Mouse (Mus musculus) lung, postnatal 0 days (tissue): ENCODE data around the gene Zfyve26. TPM values are rescaled to one million over a fixed set of nuclear protein-coding genes. Genes with fewer than 3 reads are reported as not detected.

Experiments used
- ATAC-seq: fragments of 200-750 bp; cut with Nextera tagmentation; 2 replicates; pipeline ENCODE4 v1.8.0; 2017; ENCODE audit warnings: moderate library complexity
- DNase-seq: peaks from one replicate; pipeline ENCODE4 v3.0.0-alpha.2; 2016; ENCODE audit warnings: low spot score
- H3K27ac ChIP-seq: fragments of 300-500 bp; sonication (generic); 2 replicates; pipeline ENCODE4 v1.5.1; 2014; ENCODE audit warnings: antibody characterized with exemption, mild to moderate bottlenecking, low read length, mixed read lengths
- H3K27me3 ChIP-seq: fragments of 300-500 bp; sonication (generic); replicated peaks from 2 replicates; pipeline ENCODE4 v1.6.1; 2014; ENCODE audit warnings: low read length, mixed read lengths; ENCODE audit not compliant: insufficient read depth
- H3K36me3 ChIP-seq: fragments of 300-500 bp; sonication (generic); 2 replicates; pipeline ENCODE4 v1.6.1; 2014; ENCODE audit warnings: low read length, mixed read lengths; ENCODE audit not compliant: insufficient read depth
- H3K4me1 ChIP-seq: fragments of 300-500 bp; sonication (generic); 2 replicates; pipeline ENCODE4 v1.6.1; 2014; ENCODE audit warnings: antibody characterized with exemption, low read depth, low read length, mixed read lengths; ENCODE audit not compliant: insufficient read depth
- H3K4me2 ChIP-seq: fragments of 300-500 bp; sonication (generic); replicated peaks from 2 replicates; pipeline ENCODE4 v1.6.1; 2014; ENCODE audit warnings: low read depth, mild to moderate bottlenecking, low read length, moderate library complexity, mixed read lengths
- H3K4me3 ChIP-seq: fragments of 300-500 bp; sonication (generic); 2 replicates; pipeline ENCODE4 v1.5.1; 2014; ENCODE audit warnings: low read depth, low read length
- H3K9ac ChIP-seq: fragments of 300-500 bp; sonication (generic); replicated peaks from 2 replicates; pipeline ENCODE4 v1.6.1; 2014; ENCODE audit warnings: low read depth, mild to moderate bottlenecking
- H3K9me3 ChIP-seq: fragments of 300-500 bp; sonication (generic); 2 replicates; pipeline ENCODE4 v1.6.1; 2016; ENCODE audit warnings: low read length, mixed read lengths
- CTCF ChIP-seq: IDR thresholded peaks from 2 replicates; pipeline ENCODE4 v1.5.1; 2016; ENCODE audit warnings: antibody characterized with exemption, mild to moderate bottlenecking
- EP300 ChIP-seq: IDR thresholded peaks from 2 replicates; pipeline ENCODE4 v1.6.1; 2016; ENCODE audit warnings: antibody characterized with exemption, mild to moderate bottlenecking, control low read depth
- WGBS: fragments of 180-500 bp; shearing (Covaris S2); extraction: QIAGEN DNeasy Blood & Tissue Kit; methylation state at CpG from one replicate; pipeline ENCODE4 v1.1.7; 2014; 5-methylcytosine and 5-hydroxymethylcytosine counted together
- polyA plus RNA-seq: library from polyadenylated mRNA; unstranded; fragments of >200 nt; fragmentation: Nextera tagmentation; extraction: Ambion mirVana; gene quantifications from 2 replicates; pipeline ENCODE4 v1.2.1, GENCODE M21; 2015

Zfyve26 gene
- polyA plus RNA-seq, 1 experiment from 2014 or later, result 7.0 TPM

DNA sequence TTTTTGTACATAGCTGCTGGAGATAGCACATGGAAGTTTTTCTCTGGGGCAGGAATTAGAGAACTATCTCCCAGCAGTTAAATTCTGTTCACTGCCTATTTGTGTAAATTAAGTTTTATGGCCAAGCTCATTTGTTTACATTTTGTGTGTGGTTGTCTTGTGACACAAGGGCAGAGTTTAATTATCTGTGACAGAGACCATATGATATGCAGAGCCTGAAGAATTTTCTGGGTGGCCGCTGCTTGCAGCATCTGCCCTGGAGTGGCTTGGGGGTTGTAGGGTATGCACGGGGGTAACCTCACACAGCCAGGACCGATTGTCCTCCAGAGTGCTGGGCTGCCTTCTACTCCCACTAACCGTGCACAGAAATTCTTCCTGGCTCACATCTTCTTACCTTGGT is 9.9 kb upstream of the Zfyve26 start:
- no peaks in the 10 kb centered on the region for H3K36me3 ChIP-seq
- H3K27ac ChIP-seq, result no peak overlapping the region
- no peak overlapping the region for H3K4me2 ChIP-seq
- ATAC-seq (peak; percentile 17; the same call in 1 of the 2 replicates), DNase-seq (peak; percentile 23)
- WGBS, result 59% methylated on average over 4 of the region's 4 CpGs
- no peaks in the 10 kb centered on the region for H3K27me3 ChIP-seq
- H3K9me3 ChIP-seq, result no peaks in the 10 kb centered on the region
- H3K9ac ChIP-seq, result no peak overlapping the region
- TF ChIP-seq CTCF (no peak), EP300 (no peak)
- H3K4me1 ChIP-seq, result no peaks in the 10 kb centered on the region
- no peak overlapping the region for H3K4me3 ChIP-seq

- Histone ChIP-seq H3K27me3 (no peaks in the 10 kb centered on the region), H3K36me3 (no peaks in the 10 kb centered on the region), H3K27ac (no peak overlapping the region), H3K9ac (no peak overlapping the region), H3K4me1 (no peaks in the 10 kb centered on the region), H3K9me3 (no peaks in the 10 kb centered on the region), H3K4me3 (no peak overlapping the region), H3K4me2 (no peak overlapping the region)
- no peak for ATAC-seq
- DNase-seq, result no peak
- WGBS, result 52% methylated on average over 1 of the region's 1 CpGs
- no peak for TF ChIP-seq EP300
- peak; percentile 52 for TF ChIP-seq CTCF
These were observed 9.0 kb upstream of the Zfyve26 start for GRCm38 (mm10) chr12:79305131-79305530.

- no peak overlapping the region for H3K9ac ChIP-seq
- DNase-seq (peak; percentile 65), ATAC-seq (peak; percentile 57)
- no peak overlapping the region for H3K27ac ChIP-seq
- H3K4me1 ChIP-seq, result 0 out of 2 replicates have a peak, but pooled peaks cover 3% of the 10 kb centered on the region
- no peaks in the 10 kb centered on the region for H3K36me3 ChIP-seq
- H3K4me2 ChIP-seq, result no peak overlapping the region
- TF ChIP-seq EP300, result no peak
- no peak for TF ChIP-seq CTCF
- no peak overlapping the region for H3K4me3 ChIP-seq
- H3K9me3 ChIP-seq, result no peaks in the 10 kb centered on the region
- H3K27me3 ChIP-seq, result no peaks in the 10 kb centered on the region
- WGBS, result 62% methylated on average over 9 of the region's 9 CpGs
These were observed 5.7 kb upstream of the Zfyve26 start for GRCm38 (mm10) chr12:79301802-79302201.

DNA sequence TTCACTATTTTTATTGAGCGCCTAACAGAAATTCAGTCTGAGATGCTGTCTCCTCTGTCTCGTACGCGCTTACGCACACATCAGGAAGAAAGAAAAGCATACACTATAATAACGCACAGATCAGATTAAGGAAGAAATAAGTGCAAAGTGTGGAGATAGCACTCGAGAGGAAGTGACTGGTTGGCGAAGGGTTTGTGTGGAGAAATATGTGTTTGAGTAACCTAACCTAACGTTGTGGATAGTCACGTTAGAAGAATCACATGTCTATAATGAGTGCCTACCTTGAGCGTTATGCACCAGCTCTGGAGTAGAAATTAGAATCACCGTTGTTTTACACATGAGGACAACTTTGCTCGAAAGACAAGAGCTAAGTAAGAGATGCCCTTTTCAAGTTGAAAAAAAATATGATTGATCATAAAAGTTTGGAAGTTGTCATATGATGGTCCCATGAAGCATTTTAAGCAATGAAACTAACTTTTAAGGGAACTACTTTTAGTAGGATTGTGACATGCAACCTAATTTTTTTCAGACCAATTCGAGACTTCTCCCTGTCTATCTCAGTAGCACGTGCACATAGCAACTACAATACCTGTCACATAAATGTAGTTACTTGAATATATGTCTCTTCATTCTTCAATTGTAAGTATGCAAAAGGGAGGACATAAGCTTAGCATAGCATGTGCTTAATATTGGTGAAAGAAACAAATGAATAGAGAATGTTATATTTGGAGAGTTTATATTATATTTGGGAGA is 2.0 kb upstream of the Zfyve26 start:
- Histone ChIP-seq H3K36me3 (no peaks in the 10 kb centered on the region), H3K27me3 (no peaks in the 10 kb centered on the region), H3K4me2 (peak overlapping the region; percentile 87), H3K4me3 (peak overlapping the region; percentile 71), H3K27ac (no peak overlapping the region), H3K9ac (peak overlapping the region; percentile 41; the same call in 1 of the 2 replicates), H3K9me3 (no peaks in the 10 kb centered on the region), H3K4me1 (peaks cover 6% of the 10 kb centered on the region; the same call in 1 of the 2 replicates)
- no peak for TF ChIP-seq EP300
- TF ChIP-seq CTCF, result no peak
- DNase-seq (no peak), ATAC-seq (no peak)
- WGBS, result 10% methylated on average over 15 of the region's 15 CpGs

DNA sequence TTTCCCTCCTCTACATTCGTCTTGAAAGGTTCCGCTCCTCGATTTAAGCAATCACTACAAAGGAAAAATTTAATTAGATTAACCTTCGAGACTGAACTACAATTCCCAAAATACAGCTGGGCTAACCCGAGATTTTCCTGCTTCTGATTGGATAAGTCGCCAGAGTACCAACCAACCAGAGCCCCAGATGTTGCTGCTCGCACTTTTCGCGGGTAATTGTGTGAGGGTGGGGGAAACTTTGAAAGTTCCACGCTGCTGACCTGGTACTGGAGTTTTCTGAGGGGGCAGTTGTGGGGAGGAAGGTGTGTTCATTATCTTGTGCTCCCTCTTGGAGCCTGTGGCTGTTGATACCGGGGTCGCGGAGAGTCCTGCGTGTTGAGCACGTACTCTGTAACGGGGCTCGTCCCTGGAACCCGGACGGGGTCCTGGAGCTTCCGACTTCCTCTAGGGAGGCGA is 1.0 kb upstream of the Zfyve26 start, which contains the start of gene Rad51b:
Gene Rad51b (plus strand): TSS at position 162 of the 456 bp plus-strand sequence.
- Histone ChIP-seq H3K27me3 (no peaks in the 10 kb centered on the region), H3K36me3 (0 out of 2 replicates have a peak, but pooled peaks cover 5% of the 10 kb centered on the region), H3K27ac (peak within 1 kb of the TSS; percentile 71), H3K4me2 (peak within 1 kb of the TSS; percentile 87), H3K4me1 (peaks cover 6% of the 10 kb centered on the region; the same call in 1 of the 2 replicates), H3K9me3 (no peaks in the 10 kb centered on the region), H3K9ac (peak within 1 kb of the TSS; percentile 62; the same call in 1 of the 2 replicates), H3K4me3 (peak within 1 kb of the TSS; percentile 71)
- DNase-seq (peak; percentile 96), ATAC-seq (peak; percentile 77)
- TF ChIP-seq CTCF (no peak), EP300 (no peak)
- WGBS, result under 1% methylated on average over 21 of the region's 21 CpGs

GRCm38 (mm10) chr12:79292874-79293273 is 3.2 kb downstream of the Zfyve26 start:
- H3K9me3 ChIP-seq, result no peaks in the 10 kb centered on the region
- 78% methylated on average over 6 of the region's 6 CpGs for WGBS
- peaks cover 3% of the 10 kb centered on the region; the same call in 1 of the 2 replicates for H3K4me1 ChIP-seq
- H3K27me3 ChIP-seq, result no peaks in the 10 kb centered on the region
- H3K36me3 ChIP-seq, result peaks cover 14% of the 10 kb centered on the region; the same call in 1 of the 2 replicates
- no peak for DNase-seq
- no peak for ATAC-seq
- H3K4me2 ChIP-seq, result no peak overlapping the region
- H3K9ac ChIP-seq, result no peak overlapping the region
- no peak for TF ChIP-seq EP300
- no peak for TF ChIP-seq CTCF
- H3K4me3 ChIP-seq, result no peak overlapping the region
- H3K27ac ChIP-seq, result no peak overlapping the region
